Mouse (Mus musculus) effector memory CD4-positive, alpha-beta T cell, adult 7 months (primary cell): Measurements from ENCODE around the gene Gcgr. TPM values are rescaled to one million over a fixed set of nuclear protein-coding genes. Genes with fewer than 3 reads are reported as not detected.

Source experiments
- polyA plus RNA-seq: library from polyadenylated mRNA; unstranded; fragments of 100-300 nt; shearing (Covaris generic); gene quantifications from one replicate; pipeline ENCODE4 v1.2.1, GENCODE M21; 2017

Gcgr gene
- not detected for polyA plus RNA-seq

DNA sequence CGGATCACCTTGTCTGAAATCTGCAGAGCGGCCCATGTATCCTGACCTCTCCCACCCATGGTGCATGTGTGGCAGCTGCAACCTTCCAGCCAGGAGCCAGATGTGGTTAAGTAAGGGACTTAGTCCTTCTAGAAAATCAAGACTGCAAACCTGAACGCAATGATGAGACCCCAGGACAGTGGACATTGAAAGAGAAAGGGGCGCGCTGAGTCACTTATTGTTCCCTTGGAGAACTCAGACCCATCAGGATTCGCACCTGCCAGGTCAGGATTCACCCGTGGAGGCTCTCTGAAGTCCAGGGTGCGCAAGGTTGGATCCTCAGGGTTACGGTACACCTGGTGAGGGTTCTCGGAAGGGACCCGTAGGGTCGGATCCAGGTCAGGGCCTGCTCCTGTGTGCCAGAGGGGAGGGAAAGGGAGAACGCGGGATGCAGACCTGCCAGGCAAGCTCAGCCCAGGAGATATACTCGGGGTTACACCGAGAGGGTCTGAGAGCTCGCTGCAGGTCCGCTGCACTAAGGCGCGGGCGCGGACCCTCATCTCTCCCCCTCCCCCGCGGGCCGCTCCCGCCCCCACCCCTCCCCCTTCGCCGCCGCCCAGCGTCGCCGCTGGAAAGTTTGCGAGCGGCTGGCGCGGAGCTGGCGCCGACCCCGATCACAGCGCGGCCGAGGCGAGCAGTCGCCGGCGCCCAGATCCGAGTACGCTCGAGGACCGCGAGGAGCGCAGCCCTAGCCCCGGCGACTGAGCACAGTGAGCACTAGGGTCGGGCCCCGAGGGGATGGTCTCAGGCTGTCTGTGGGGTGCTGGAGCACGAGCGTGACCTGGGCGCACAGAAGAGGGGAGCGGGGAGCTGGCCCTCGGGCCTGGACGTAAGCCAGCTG, at the start of gene Gcgr:
TSS of gene Gcgr (plus strand) at position 615 of the 880 bp plus-strand sequence.

GRCm38 (mm10) chr11:120484265-120484981, 46.1 kb upstream of the Gcgr start, which contains the start of gene Mrpl12:
Gene Mrpl12 (plus strand): TSS chr11:120484613.

GRCm38 (mm10) chr11:120491317-120492023, 39.0 kb upstream of the Gcgr start, which contains the start of gene Slc25a10:
Gene Slc25a10 (plus strand): TSS chr11:120491840.

GRCm38 (mm10) chr11:120549168-120549945, 18.9 kb downstream of the Gcgr start, which contains the start of gene Mcrip1:
Gene Mcrip1 (minus strand): TSS chr11:120549727.

DNA sequence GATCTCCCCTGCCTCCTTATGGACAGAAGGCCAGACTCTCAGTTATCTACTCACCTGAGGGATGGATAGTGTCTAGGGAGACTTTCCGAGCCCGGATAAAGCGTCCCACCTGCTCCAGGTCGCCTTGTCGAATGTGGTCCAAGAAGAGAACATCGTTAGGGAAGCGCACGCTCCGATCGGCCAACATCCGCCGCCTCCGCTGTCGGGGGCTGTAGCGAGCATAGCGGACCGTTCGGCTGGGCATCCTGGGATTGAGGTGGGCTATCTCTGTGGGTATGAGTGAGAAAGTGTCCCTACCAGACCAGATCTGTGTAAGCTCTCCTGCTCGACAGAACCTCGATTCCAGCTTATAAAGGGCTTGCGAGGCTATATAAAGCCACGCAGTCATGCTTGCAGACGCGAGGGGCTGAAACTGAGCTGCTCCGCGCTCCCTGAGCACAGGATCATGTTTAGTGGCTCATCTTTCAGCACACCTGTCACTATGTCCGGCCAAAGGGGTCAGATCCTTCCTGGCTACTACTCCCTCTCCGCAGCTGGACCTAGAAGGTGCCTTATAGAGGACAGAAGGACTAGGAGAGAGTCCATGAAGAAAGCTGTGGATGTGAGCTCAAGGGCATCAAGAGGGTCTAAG, 20.4 kb downstream of the Gcgr start, which contains the start of gene Ppp1r27:
TSS of gene Ppp1r27 (minus strand) at position 323 of the 631 bp plus-strand sequence.

DNA sequence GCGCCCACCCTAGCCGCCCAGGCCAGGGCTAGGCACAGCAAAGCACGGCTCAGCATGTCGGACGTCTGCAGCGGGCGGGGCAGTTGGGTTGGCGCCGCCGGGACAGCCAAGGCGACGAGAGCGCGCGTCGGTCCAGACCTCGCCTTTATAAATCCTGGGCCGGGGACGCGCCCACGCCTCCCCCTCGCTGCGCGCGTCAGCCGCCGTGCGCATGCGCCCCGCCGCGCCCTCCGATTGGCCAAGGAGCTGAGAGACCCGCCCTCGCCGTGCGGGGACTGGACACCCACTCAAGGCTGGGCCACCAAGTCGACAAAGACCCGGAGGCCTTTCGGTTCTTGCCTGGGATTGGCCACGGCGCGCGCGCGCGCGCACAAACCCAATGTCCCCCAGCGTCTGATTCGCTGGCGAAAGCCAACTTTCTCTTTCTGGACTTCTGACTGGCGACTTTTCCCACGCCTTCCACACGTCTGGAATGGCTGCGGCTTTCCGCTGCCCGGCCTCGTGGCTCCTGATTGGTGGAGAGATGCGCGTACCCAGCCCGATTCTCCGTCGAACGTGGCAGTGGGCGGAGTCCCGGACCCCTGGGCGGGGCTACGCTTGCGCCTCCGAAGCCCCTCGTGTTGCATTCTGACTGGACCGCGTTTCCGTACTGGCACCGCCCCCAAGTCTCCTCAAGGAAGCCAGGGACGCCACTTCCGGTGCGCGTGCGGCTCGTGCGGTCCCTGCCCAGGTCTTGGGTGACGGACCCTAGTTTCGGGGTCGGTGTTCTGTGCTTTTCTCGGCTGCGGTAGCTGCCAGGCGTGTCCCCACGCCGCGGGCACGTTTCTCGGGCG, 42.5 kb downstream of the Gcgr start, which contains the start of gene P4hb:
TSS of gene P4hb (minus strand) at position 502 of the 833 bp plus-strand sequence.

GRCm38 (mm10) chr11:120581490-120582267, 51.2 kb downstream of the Gcgr start, which contains the start of gene Arhgdia:
Gene Arhgdia (minus strand): TSS chr11:120581624.

Other genes starting within 250 kb of the Gcgr start
- 2,851 TPM for gene Actg1, start 182.2 kb upstream of the Gcgr start, polyA plus RNA-seq
- gene Fscn2, start 169.2 kb upstream of the Gcgr start, polyA plus RNA-seq = 0.22 TPM
- 24.0 TPM for gene Faap100, start 151.9 kb upstream of the Gcgr start, polyA plus RNA-seq
- gene Nploc4, start 93.0 kb upstream of the Gcgr start, polyA plus RNA-seq = 50.4 TPM
- gene Tspan10, start 88.1 kb upstream of the Gcgr start, polyA plus RNA-seq = not detected
- gene Pde6g, start 77.2 kb upstream of the Gcgr start, polyA plus RNA-seq = 0.60 TPM
- 3.9 TPM for gene Oxld1, start 72.6 kb upstream of the Gcgr start, polyA plus RNA-seq
- 25.7 TPM for gene Ccdc137, start 72.6 kb upstream of the Gcgr start, polyA plus RNA-seq
- 11.9 TPM for gene Arl16, start 63.1 kb upstream of the Gcgr start, polyA plus RNA-seq
- gene Mrpl12, start 46.1 kb upstream of the Gcgr start, polyA plus RNA-seq = 29.6 TPM
- 7.6 TPM for gene Slc25a10, start 38.9 kb upstream of the Gcgr start, polyA plus RNA-seq
- gene Mcrip1, start 19.0 kb downstream of the Gcgr start, polyA plus RNA-seq = 59.6 TPM
- gene Ppp1r27, start 20.4 kb downstream of the Gcgr start, polyA plus RNA-seq = not detected
- 172 TPM for gene P4hb, start 42.6 kb downstream of the Gcgr start, polyA plus RNA-seq
- gene Arhgdia, start 50.9 kb downstream of the Gcgr start, polyA plus RNA-seq = 768 TPM
- 279 TPM for gene Alyref, start 67.7 kb downstream of the Gcgr start, polyA plus RNA-seq
- 67.7 TPM for gene Anapc11, start 67.7 kb downstream of the Gcgr start, polyA plus RNA-seq
- gene Npb, start 77.8 kb downstream of the Gcgr start, polyA plus RNA-seq = not detected
- 135 TPM for gene Pcyt2, start 87.2 kb downstream of the Gcgr start, polyA plus RNA-seq
- gene Sirt7, start 94.5 kb downstream of the Gcgr start, polyA plus RNA-seq = 155 TPM
- 31.8 TPM for gene Mafg, start 102.9 kb downstream of the Gcgr start, polyA plus RNA-seq
- gene Pycr1, start 113.1 kb downstream of the Gcgr start, polyA plus RNA-seq = 0.44 TPM
- gene Myadml2, start 117.5 kb downstream of the Gcgr start, polyA plus RNA-seq = not detected
- gene Notum, start 130.5 kb downstream of the Gcgr start, polyA plus RNA-seq = not detected
- gene Aspscr1, start 142.3 kb downstream of the Gcgr start, polyA plus RNA-seq = 111 TPM
- gene Cenpx, start 183.0 kb downstream of the Gcgr start, polyA plus RNA-seq = 85.8 TPM
- 52.6 TPM for gene Lrrc45, start 183.2 kb downstream of the Gcgr start, polyA plus RNA-seq
- gene Rac3, start 190.8 kb downstream of the Gcgr start, polyA plus RNA-seq = not detected
- 5.4 TPM for gene Dcxr, start 196.6 kb downstream of the Gcgr start, polyA plus RNA-seq
- not detected for gene Cbr2, start 201.4 kb downstream of the Gcgr start, polyA plus RNA-seq
- gene Hmga1b, start 232.1 kb downstream of the Gcgr start, polyA plus RNA-seq = 9.5 TPM